Mouse (Mus musculus) stomach, embryonic 16.5 days (tissue): ENCODE results near the gene Usp12. TPM values are rescaled to one million over a fixed set of nuclear protein-coding genes. Genes with fewer than 3 reads are reported as not detected.

ENCODE experiments used
- polyA plus RNA-seq: library from polyadenylated mRNA; unstranded; fragments of >200 nt; fragmentation: Nextera tagmentation; extraction: Ambion mirVana; gene quantifications from 2 replicates; pipeline ENCODE4 v1.2.1, GENCODE M21; 2015

Gene Usp12
- polyA plus RNA-seq, 1 experiment from 2014 or later = 18.2 TPM

Other genes with a start within 250 kb of the Usp12 start
- not detected in 2 replicates for gene Gm3415, start 238.9 kb downstream of the Usp12 start, polyA plus RNA-seq
- 0.23 and 0.36 TPM in 2 replicates for gene Gpr12, start 209.8 kb downstream of the Usp12 start, polyA plus RNA-seq
- 401 and 513 TPM in 2 replicates for gene Rpl21, start 37.9 kb upstream of the Usp12 start, polyA plus RNA-seq
- gene Rasl11a, start 50.1 kb upstream of the Usp12 start, polyA plus RNA-seq = 13.1 and 14.1 TPM in 2 replicates
- gene Gtf3a, start 153.7 kb upstream of the Usp12 start, polyA plus RNA-seq = 102 and 109 TPM in 2 replicates
- gene Mtif3, start 168.8 kb upstream of the Usp12 start, polyA plus RNA-seq = 24.3 and 29.0 TPM in 2 replicates